In the genomic region with DNA sequence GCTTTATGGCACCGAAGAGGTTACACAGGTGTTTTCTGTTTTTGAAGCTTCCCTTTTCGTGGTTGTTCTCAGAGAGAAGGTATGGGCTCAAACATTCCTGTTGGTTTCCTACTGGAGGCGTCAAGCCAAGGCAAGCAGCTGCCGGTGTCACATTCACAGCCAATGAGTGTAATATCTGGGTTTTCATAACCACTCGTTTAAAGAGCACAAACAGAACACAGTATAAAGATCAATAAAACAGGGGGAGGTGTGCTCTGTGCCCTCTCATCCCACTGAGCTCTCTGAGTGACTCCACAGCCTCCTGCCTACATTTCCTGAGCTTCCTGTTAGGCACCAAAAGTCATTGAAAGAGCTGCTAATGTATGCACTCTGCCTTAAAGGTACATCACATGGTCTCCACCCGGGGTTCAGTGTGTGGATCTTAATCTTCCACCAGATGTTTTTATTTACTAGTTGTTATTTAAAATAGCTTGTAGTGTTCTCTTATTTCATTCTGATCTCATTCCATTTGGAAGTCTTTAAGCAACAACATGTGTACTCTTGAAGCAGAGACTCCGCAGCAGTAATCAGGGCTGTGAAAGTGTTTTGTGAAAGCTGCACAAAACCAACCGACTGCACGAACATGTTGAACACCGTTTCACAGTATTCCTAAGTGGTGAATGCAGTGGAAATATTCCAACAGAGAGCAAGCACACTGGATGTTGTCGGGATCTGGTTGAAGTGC, we compare ENCODE assay signal across 10 mouse cellular contexts.
DNase-seq lines count a peak whose midpoint lies in the region; ATAC-seq lines count a peak whose summit lies in the region.
"Had no signal": no experiment of that assay in that cellular context is flagged by ENCODE, and none has a peak within 500 bp of the region (broad histone marks: within the 10 kb centered on the region; RNA-seq: fewer than 3 reads in every experiment).

No protein-coding gene starts in this region.

- ATAC-seq in neural tube, embryonic 13.5 days (ENCODE audit: low read depth): 0 out of 2 replicates have a peak, but pooled peaks have one; percentile 32
- ATAC-seq in embryonic facial prominence, embryonic 14.5 days (ENCODE audit: low read depth): peak; percentile 63
- no peak for ATAC-seq in hindbrain, embryonic 13.5 days (ENCODE audit: low FRiP score)
- ATAC-seq in midbrain, embryonic 15.5 days (replicated peaks): peak; percentile 79

- H3K27ac ChIP-seq in neural tube, embryonic 13.5 days (replicated peaks): peak overlapping the region; percentile 57
- peak overlapping the region; percentile 76 for H3K27ac ChIP-seq in embryonic facial prominence, embryonic 14.5 days (replicated peaks; ENCODE audit: low read depth, low read length)
- peak overlapping the region; percentile 36 for H3K27ac ChIP-seq in hindbrain, embryonic 13.5 days
- H3K27ac ChIP-seq in midbrain, embryonic 15.5 days: peak overlapping the region; percentile 22; the same call in 1 of the 2 replicates
- no peak overlapping the region for H3K27ac ChIP-seq in heart, embryonic 10.5 days

- H3K4me3 ChIP-seq in neural tube, embryonic 13.5 days: no peak overlapping the region
- H3K4me3 ChIP-seq in embryonic facial prominence, embryonic 14.5 days (ENCODE audit: low read depth, low read length): no peak overlapping the region
- H3K4me3 ChIP-seq in hindbrain, embryonic 13.5 days: no peak overlapping the region
- no peak overlapping the region for H3K4me3 ChIP-seq in midbrain, embryonic 15.5 days
- no peak overlapping the region for H3K4me3 ChIP-seq in heart, embryonic 10.5 days
- H3K4me3 ChIP-seq: megakaryocyte, embryonic 14.5 days had no signal

- no peaks in the 10 kb centered on the region for H3K27me3 ChIP-seq in neural tube, embryonic 13.5 days
- H3K27me3 ChIP-seq in embryonic facial prominence, embryonic 14.5 days (replicated peaks; ENCODE audit: control insufficient read depth, insufficient read depth, low read length): no peaks in the 10 kb centered on the region
- H3K27me3 ChIP-seq in hindbrain, embryonic 13.5 days: no peaks in the 10 kb centered on the region
- H3K27me3 ChIP-seq in midbrain, embryonic 15.5 days (replicated peaks): no peaks in the 10 kb centered on the region
- H3K27me3 ChIP-seq in heart, embryonic 10.5 days (ENCODE audit: insufficient read depth, poor library complexity, severe bottlenecking): no peaks in the 10 kb centered on the region
- H3K27me3 ChIP-seq: megakaryocyte, embryonic 14.5 days had no signal

- H3K4me1 ChIP-seq in neural tube, embryonic 13.5 days (replicated peaks): peaks cover 18% of the 10 kb centered on the region
- H3K4me1 ChIP-seq in embryonic facial prominence, embryonic 14.5 days (ENCODE audit: control insufficient read depth, insufficient read depth, low read length): peaks cover 16% of the 10 kb centered on the region
- H3K4me1 ChIP-seq in hindbrain, embryonic 13.5 days (replicated peaks): peaks cover 12% of the 10 kb centered on the region
- peaks cover 16% of the 10 kb centered on the region for H3K4me1 ChIP-seq in midbrain, embryonic 15.5 days
- H3K4me1 ChIP-seq in heart, embryonic 10.5 days: no peaks in the 10 kb centered on the region
- H3K4me1 ChIP-seq: megakaryocyte, embryonic 14.5 days had no signal

- no peak overlapping the region; the same call in 1 of the 2 replicates for H3K9ac ChIP-seq in neural tube, embryonic 13.5 days
- H3K9ac ChIP-seq in embryonic facial prominence, embryonic 14.5 days (ENCODE audit: low read depth, low read length): no peak overlapping the region
- no peak overlapping the region for H3K9ac ChIP-seq in hindbrain, embryonic 13.5 days
- H3K9ac ChIP-seq in midbrain, embryonic 15.5 days: no peak overlapping the region

- no peaks in the 10 kb centered on the region for H3K36me3 ChIP-seq in neural tube, embryonic 13.5 days
- no peaks in the 10 kb centered on the region for H3K36me3 ChIP-seq in embryonic facial prominence, embryonic 14.5 days (ENCODE audit: control insufficient read depth, insufficient read depth, low read length)
- H3K36me3 ChIP-seq in hindbrain, embryonic 13.5 days: no peaks in the 10 kb centered on the region
- no peaks in the 10 kb centered on the region for H3K36me3 ChIP-seq in midbrain, embryonic 15.5 days (replicated peaks)
- no peaks in the 10 kb centered on the region for H3K36me3 ChIP-seq in heart, embryonic 10.5 days

- 60% methylated on average over 11 of the region's 11 CpGs for WGBS in neural tube, embryonic 13.5 days
- 21% methylated on average over 11 of the region's 11 CpGs for WGBS in embryonic facial prominence, embryonic 14.5 days
- 59% methylated on average over 11 of the region's 11 CpGs for WGBS in hindbrain, embryonic 13.5 days
- WGBS in midbrain, embryonic 15.5 days: 49% methylated on average over 11 of the region's 11 CpGs
- 50% methylated on average over 11 of the region's 11 CpGs for WGBS in heart, embryonic 10.5 days

- DNase-seq in neural tube, embryonic 10.5 days (ENCODE audit: extremely low spot score, low spot score): no peak
- peak; percentile 81 for DNase-seq in embryonic facial prominence, embryonic 14.5 days (ENCODE audit: low spot score)
- DNase-seq in kidney, adult 11 months: no peak
- no peak for DNase-seq in gastrocnemius, postnatal 4 days (ENCODE audit: low spot score in 2 of 2)
- DNase-seq in heart, embryonic 10.5 days (ENCODE audit: low spot score): no peak
- DNase-seq: heart, postnatal 36 days had no signal

- no peak overlapping the region for H3K4me2 ChIP-seq in neural tube, embryonic 13.5 days
- H3K4me2 ChIP-seq in embryonic facial prominence, embryonic 14.5 days (ENCODE audit: low read depth, low read length): peak overlapping the region; percentile 34
- 0 out of 2 replicates have a peak overlapping the region, but pooled peaks have one; percentile 3 for H3K4me2 ChIP-seq in hindbrain, embryonic 13.5 days
- H3K4me2 ChIP-seq in midbrain, embryonic 15.5 days: peak overlapping the region; percentile 4; the same call in 1 of the 2 replicates

- no peaks in the 10 kb centered on the region for H3K9me3 ChIP-seq in neural tube, embryonic 13.5 days
- no peaks in the 10 kb centered on the region for H3K9me3 ChIP-seq in embryonic facial prominence, embryonic 14.5 days (ENCODE audit: control insufficient read depth, low read length)
- H3K9me3 ChIP-seq in hindbrain, embryonic 13.5 days: no peaks in the 10 kb centered on the region
- no peaks in the 10 kb centered on the region for H3K9me3 ChIP-seq in midbrain, embryonic 15.5 days
- H3K9me3 ChIP-seq in heart, embryonic 10.5 days: no peaks in the 10 kb centered on the region
- H3K9me3 ChIP-seq: megakaryocyte, embryonic 14.5 days had no signal
